Mouse (Mus musculus) bone marrow macrophage, adult 2 months (primary cell): ENCODE results near the gene Platr17. TPM values are rescaled to one million over a fixed set of nuclear protein-coding genes. Genes with fewer than 3 reads are reported as not detected.
"Not testable (repeated sequence)": the region's sequence is repeated elsewhere in the genome, so short reads cannot be mapped to it uniquely, and the experiment has no call there.

Experiments used
- H3K27ac ChIP-seq: 2 replicates; pipeline ENCODE4 v1.5.1; 2012; ENCODE audit warnings: low read depth, low read length; ENCODE audit not compliant: insufficient read depth
- H3K4me1 ChIP-seq: 2 replicates; pipeline ENCODE4 v1.6.1; 2012; ENCODE audit warnings: low read length; ENCODE audit not compliant: control insufficient read depth, insufficient read depth
- H3K4me3 ChIP-seq: 2 replicates; pipeline ENCODE4 v1.5.1; 2012; ENCODE audit warnings: mild to moderate bottlenecking, low read length, moderate library complexity; ENCODE audit not compliant: insufficient read depth
- CTCF ChIP-seq: IDR thresholded peaks from 2 replicates; pipeline ENCODE4 v1.5.1; 2012; ENCODE audit warnings: low read depth, mild to moderate bottlenecking, low read length, moderate library complexity
- POLR2A ChIP-seq: IDR thresholded peaks from 2 replicates; pipeline ENCODE4 v1.6.1; 2012; ENCODE audit warnings: mild to moderate bottlenecking, low read depth, low read length, borderline replicate concordance
- polyA plus RNA-seq: library from polyadenylated mRNA; stranded (reverse); fragments of >200 nt; gene quantifications from 2 replicates; pipeline ENCODE4 v1.2.4, GENCODE M21; 2012; ENCODE audit not compliant: missing spikeins, insufficient read depth, insufficient read length

The Platr17 gene
- polyA plus RNA-seq, 1 experiment, result 3.5 TPM

- peak within 1 kb of the TSS; percentile 76 for H3K27ac ChIP-seq
- H3K4me3 ChIP-seq, result peak within 1 kb of the TSS; percentile 89
- TF ChIP-seq CTCF (no peak), POLR2A (no peak)
- peaks cover 9% of the 10 kb centered on the region; the same call in 1 of the 2 replicates for H3K4me1 ChIP-seq
These were observed 35.4 kb downstream of the Platr17 start, which contains the start of the genes Pfdn6 and Wdr46 for GRCm38 (mm10) chr17:33940206-33940805. Pfdn6 (minus strand) TSS chr17:33940343. Wdr46 (plus strand) TSS chr17:33940660.

DNA sequence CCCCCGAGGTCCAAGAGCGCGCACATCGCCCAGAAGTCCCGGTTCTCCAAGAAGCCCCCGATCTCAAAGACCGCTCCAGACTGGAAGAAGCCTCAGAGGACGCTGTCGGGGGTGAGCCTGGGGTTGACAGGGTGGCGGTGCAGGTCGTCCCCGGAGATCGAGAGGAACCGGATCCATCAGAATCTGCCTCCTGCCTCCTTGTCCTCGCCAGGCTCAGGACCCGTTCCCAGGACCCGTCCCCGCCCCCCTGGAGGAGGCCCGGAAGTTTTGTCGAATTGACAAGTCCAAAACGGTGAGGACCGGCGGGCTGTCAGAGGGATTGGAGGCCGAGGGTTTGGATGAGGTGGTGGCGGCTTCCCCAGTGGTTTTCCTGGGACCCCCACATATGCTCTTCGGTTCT lies 36.0 kb downstream of the Platr17 start:
- TF ChIP-seq CTCF (no peak), POLR2A (no peak)
- peak overlapping the region; percentile 89 for H3K4me3 ChIP-seq
- H3K27ac ChIP-seq, result no peak overlapping the region
- H3K4me1 ChIP-seq, result peaks cover 9% of the 10 kb centered on the region; the same call in 1 of the 2 replicates

DNA sequence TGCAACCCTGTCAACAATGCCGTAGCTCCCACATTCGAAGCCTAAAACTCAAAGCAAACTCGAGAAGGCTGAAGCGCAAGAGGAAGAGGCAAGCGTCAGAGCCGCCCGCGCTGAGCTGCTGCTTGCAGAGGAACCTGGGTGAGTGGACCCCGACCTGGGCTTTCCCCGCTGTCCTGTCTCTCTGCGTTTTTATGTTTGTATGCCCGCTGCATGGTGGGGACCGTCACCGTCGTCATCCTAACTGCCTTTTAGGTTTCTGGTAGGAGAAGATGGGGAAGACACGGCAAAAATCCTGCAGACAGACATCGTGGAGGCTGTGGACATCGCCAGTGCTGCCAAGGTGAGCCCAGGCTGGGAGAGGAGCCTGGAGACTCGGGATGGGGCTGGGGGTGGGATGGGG lies 36.4 kb downstream of the Platr17 start:
- Histone ChIP-seq H3K27ac (no peak overlapping the region), H3K4me1 (peaks cover 10% of the 10 kb centered on the region), H3K4me3 (peak overlapping the region; percentile 89)
- TF ChIP-seq CTCF, result no peak
- TF ChIP-seq POLR2A, result no peak

- H3K27ac ChIP-seq, result no peak overlapping the region
- no peak for TF ChIP-seq CTCF
- no peak for TF ChIP-seq POLR2A
- H3K4me1 ChIP-seq, result peaks cover 27% of the 10 kb centered on the region
- H3K4me3 ChIP-seq, result no peak overlapping the region
These were observed 38.5 kb downstream of the Platr17 start for GRCm38 (mm10) chr17:33943454-33943853.

- no peak overlapping the region for H3K4me3 ChIP-seq
- peak overlapping the region; percentile 69 for H3K27ac ChIP-seq
- TF ChIP-seq POLR2A (no peak), CTCF (no peak)
- peaks cover 27% of the 10 kb centered on the region for H3K4me1 ChIP-seq
These were observed 42.6 kb downstream of the Platr17 start for GRCm38 (mm10) chr17:33947430-33948089.

DNA sequence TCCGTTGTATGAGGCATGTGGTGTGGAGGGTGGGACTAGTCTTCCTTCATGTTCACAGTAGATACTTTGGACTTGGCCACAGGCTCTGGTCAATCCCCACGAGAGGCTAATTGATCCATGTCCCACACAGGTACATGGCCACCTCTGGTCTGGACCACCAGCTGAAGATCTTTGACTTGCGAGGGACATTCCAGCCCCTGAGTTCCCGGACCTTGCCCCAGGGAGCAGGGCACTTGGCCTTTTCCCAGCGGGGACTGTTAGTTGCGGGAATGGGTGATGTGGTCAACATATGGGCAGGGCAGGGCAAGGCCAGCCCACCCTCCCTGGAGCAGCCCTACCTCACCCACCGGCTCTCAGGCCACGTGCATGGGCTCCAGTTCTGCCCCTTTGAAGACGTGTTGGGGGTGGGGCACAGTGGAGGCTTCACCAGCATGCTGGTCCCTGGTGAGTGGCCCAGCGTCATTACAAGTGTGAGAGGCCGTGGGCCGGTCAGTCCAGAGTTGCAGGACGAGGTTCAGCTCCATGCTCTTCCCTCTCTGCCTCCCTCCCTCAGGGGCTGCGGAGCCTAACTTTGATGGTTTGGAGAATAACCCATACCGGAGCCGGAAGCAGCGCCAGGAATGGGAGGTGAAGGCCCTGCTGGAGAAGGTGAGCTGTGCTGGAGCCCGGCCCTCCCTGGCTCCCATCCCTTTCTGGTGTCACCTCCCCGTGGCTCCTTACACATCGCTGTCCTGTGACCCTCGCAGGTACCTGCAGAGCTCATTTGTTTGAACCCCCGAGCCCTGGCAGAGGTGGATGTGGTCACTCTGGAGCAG lies 43.4 kb downstream of the Platr17 start:
- H3K4me1 ChIP-seq, result peaks cover 29% of the 10 kb centered on the region
- H3K27ac ChIP-seq, result peak overlapping the region; percentile 69
- TF ChIP-seq CTCF, result no peak
- TF ChIP-seq POLR2A, result no peak
- H3K4me3 ChIP-seq, result no peak overlapping the region

DNA sequence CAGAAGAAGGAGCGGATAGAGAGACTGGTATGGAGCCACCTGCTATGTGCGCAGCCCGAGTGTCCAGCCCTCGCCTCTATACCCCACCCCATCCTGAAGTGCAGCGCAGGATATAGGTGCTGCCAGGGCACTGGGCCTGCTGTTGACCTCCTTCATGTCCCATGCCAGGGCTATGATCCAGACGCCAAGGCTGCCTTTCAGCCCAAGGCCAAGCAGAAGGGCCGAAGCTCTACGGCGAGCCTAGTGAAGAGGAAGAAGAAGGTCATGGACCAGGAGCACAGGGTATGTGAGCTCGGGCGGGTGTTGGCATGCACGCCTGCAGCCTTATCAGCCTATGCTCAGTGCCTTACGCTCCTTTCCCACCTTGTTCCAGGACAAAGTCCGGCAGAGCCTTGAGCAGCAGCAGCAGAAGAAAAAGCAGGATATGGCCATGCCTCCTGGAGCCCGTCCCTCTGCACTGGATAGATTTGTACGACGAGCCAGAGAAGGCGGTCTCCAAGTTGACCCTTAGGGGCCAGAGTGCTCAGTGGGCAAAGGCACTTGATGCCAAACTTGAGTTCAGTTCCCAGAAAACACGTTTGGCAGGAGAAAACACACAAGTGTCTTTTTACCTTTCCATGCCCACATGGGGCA lies 44.1 kb downstream of the Platr17 start:
- TF ChIP-seq POLR2A (no peak), CTCF (no peak)
- Histone ChIP-seq H3K27ac (no peak overlapping the region), H3K4me1 (peaks cover 32% of the 10 kb centered on the region)

DNA sequence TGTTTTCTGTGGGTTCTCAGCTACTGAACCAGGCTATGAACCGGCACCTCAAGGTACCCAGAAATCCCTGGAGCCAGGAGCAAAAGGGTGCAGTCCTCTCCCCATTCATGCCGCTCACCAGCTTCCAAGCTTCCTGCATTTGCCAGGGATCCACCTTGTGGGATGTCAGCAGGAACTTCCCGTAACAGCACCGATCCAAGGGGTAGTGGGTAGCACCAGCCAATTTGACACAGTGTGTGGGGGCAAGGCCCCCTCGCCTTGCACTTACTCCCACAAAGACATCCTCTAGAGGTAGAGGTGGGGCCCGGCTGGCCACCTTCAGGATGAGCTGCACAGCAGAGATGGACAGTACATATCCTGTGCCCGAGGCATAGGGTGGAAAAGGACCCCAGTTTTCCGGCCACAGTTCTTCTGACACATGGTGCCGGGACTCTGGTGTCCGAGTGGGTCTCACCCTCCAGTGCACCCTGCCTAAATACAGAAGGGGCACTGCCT lies 45.2 kb downstream of the Platr17 start:
- peaks cover 32% of the 10 kb centered on the region for H3K4me1 ChIP-seq
- TF ChIP-seq CTCF (no peak), POLR2A (no peak)
- no peak overlapping the region for H3K27ac ChIP-seq
- peak overlapping the region; percentile 68 for H3K4me3 ChIP-seq

More for the DNA sequence above, 44.1 kb downstream of the Platr17 start:
- H3K4me3 ChIP-seq, result no peak overlapping the region

DNA sequence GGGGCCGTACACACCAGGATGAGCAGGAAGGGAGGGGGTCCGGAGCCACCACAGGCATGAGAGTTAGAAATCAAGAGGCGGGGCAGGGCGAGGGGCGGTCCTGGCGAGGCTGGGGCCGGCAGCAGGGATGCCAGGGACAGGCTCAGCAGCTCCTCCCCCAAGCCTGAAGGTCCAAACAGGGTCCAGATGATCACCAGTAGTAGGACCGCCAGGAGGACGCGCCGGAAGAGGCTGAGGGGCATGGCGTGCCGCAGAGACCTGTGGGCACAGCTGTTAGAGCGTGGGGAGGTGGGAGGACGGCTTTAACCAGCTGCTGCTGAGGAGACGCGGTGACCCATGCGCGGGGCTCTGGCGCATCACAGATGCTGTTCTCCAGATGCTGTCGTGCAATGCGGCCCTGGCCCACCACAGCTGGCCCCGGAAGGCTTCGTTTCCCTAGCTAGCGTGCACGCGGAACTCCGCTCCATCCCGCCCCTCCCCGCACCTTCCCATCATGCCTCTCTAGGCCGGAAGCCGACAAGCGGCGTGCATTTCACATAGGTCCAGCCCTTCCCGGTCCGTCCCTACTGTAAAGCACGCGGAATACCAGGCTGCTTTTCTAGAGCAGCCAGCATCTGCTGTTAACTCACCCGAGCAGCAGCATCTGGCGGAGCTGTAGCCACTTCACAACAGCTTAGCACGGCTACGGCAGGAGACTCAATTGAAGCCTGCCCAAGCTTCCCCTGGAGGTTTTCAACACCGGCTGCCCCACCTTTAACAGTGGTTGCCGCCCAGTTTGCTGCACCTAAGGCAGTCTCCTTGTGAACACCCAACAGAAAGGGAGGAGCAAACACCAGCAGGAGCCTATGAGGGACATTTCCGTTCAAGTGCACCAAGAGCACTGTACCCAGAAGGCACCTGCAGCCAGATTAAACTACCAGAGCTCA lies 46.3 kb downstream of the Platr17 start, which contains the start of gene B3galt4:
Gene B3galt4, minus strand, starts transcription at position 468 of the 926 bp plus-strand sequence.
- Histone ChIP-seq H3K27ac (peak within 1 kb of the TSS; percentile 71), H3K4me3 (peak within 1 kb of the TSS; percentile 68), H3K4me1 (peaks cover 32% of the 10 kb centered on the region)
- TF ChIP-seq CTCF, result no peak
- TF ChIP-seq POLR2A, result no peak; the same call in 1 of the 2 replicates

DNA sequence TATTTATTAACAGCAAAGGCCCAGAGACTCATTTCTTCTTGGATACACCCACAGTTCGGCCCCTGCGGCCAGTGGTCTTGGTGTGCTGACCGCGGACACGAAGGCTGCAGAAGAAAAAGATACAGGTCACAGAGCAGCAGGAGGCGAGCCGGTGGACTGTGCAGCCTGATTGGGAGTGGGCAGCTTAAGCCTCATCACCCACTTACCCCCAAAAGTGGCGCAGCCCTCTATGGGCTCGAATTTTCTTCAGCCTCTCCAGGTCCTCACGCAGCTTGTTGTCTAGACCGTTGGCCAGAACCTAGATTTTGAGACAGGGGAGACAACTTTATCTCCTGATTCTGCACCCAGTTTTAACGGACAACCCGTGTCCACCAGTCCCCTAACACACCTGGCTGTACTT lies 47.1 kb downstream of the Platr17 start:
- Histone ChIP-seq H3K4me1 (peaks cover 25% of the 10 kb centered on the region), H3K4me3 (peak overlapping the region; percentile 68)
- not testable (repeated sequence) for H3K27ac ChIP-seq
